Mouse (Mus musculus) liver, postnatal 0 days (tissue): ENCODE measurements around the gene Olfr457. TPM values are rescaled to one million over a fixed set of nuclear protein-coding genes. Genes with fewer than 3 reads are reported as not detected.

ENCODE experiments used
- ATAC-seq: fragments of 200-750 bp; cut with Nextera tagmentation; 2 replicates; pipeline ENCODE4 v1.8.0; 2017; ENCODE audit warnings: mild to moderate bottlenecking, moderate library complexity
- DNase-seq: peaks from one replicate; pipeline ENCODE4 v3.0.0-alpha.2; 2016
- H3K27ac ChIP-seq: fragments of 300-500 bp; sonication (generic); 2 replicates; pipeline ENCODE4 v1.5.1; 2014; ENCODE audit warnings: antibody characterized with exemption, moderate library complexity, mild to moderate bottlenecking, low read depth
- H3K27me3 ChIP-seq: fragments of 300-500 bp; sonication (generic); 2 replicates; pipeline ENCODE4 v1.6.1; 2014; ENCODE audit warnings: low read length, control low read depth, mixed read lengths; ENCODE audit not compliant: insufficient read depth
- H3K36me3 ChIP-seq: fragments of 300-500 bp; sonication (generic); replicated peaks from 2 replicates; pipeline ENCODE4 v1.6.1; 2014; ENCODE audit warnings: mild to moderate bottlenecking, control low read depth, low read length, moderate library complexity, mixed read lengths; ENCODE audit not compliant: insufficient read depth
- H3K4me1 ChIP-seq: fragments of 300-500 bp; sonication (generic); 2 replicates; pipeline ENCODE4 v1.6.1; 2014; ENCODE audit warnings: antibody characterized with exemption, mild to moderate bottlenecking, control low read depth; ENCODE audit not compliant: insufficient read depth
- H3K4me2 ChIP-seq: fragments of 300-500 bp; sonication (generic); 2 replicates; pipeline ENCODE4 v1.6.1; 2014; ENCODE audit warnings: low read depth, mild to moderate bottlenecking, low read length, moderate library complexity, mixed read lengths
- H3K4me3 ChIP-seq: fragments of 300-500 bp; sonication (generic); 2 replicates; pipeline ENCODE4 v1.5.1; 2014; ENCODE audit warnings: low read depth, low read length
- H3K9ac ChIP-seq: fragments of 300-500 bp; sonication (generic); replicated peaks from 2 replicates; pipeline ENCODE4 v1.6.1; 2014; ENCODE audit warnings: mild to moderate bottlenecking, moderate library complexity
- H3K9me3 ChIP-seq: fragments of 300-500 bp; sonication (generic); 2 replicates; pipeline ENCODE4 v1.6.1; 2016; ENCODE audit warnings: mild to moderate bottlenecking, control low read depth, low read length, mixed read lengths
- CTCF ChIP-seq: sonication (generic); IDR thresholded peaks from 2 replicates; pipeline ENCODE4 v1.5.1; 2016; ENCODE audit warnings: antibody characterized with exemption, low read depth
- EP300 ChIP-seq: IDR thresholded peaks from 2 replicates; pipeline ENCODE4 v1.6.1; 2016; ENCODE audit warnings: antibody characterized with exemption, low read depth, mild to moderate bottlenecking
- WGBS: fragments of 180-500 bp; shearing (Covaris S2); extraction: QIAGEN DNeasy Blood & Tissue Kit; methylation state at CpG from one replicate; pipeline ENCODE4 v1.1.7; 2014; ENCODE audit not compliant: insufficient replicate concordance; 5-methylcytosine and 5-hydroxymethylcytosine counted together
- polyA plus RNA-seq: library from polyadenylated mRNA; unstranded; fragments of >200 nt; fragmentation: Nextera tagmentation; extraction: Ambion mirVana; gene quantifications from 2 replicates; pipeline ENCODE4 v1.2.1, GENCODE M21; 2015

Olfr457 gene
- polyA plus RNA-seq, 1 experiment from 2014 or later, result not detected

GRCm38 (mm10) chr6:42470542-42470941, 5.6 kb downstream of the Olfr457 start:
- WGBS, result 75% methylated on average over 4 of the region's 4 CpGs
- H3K27ac ChIP-seq, result no peak overlapping the region
- TF ChIP-seq CTCF (no peak), EP300 (no peak)

GRCm38 (mm10) chr6:42465096-42465495, 11.0 kb downstream of the Olfr457 start, which contains the start of gene Olfr458:
TSS of gene Olfr458 (minus strand) at chr6:42465196.
- H3K9me3 ChIP-seq, result no peaks in the 10 kb centered on the region
- H3K36me3 ChIP-seq, result no peaks in the 10 kb centered on the region
- WGBS, result 63% methylated on average over 1 of the region's 1 CpGs
- H3K4me3 ChIP-seq, result no peak within 1 kb of the TSS
- ATAC-seq (no peak), DNase-seq (no peak)
- no peak within 1 kb of the TSS for H3K9ac ChIP-seq
- H3K4me1 ChIP-seq, result no peaks in the 10 kb centered on the region
- no peaks in the 10 kb centered on the region for H3K27me3 ChIP-seq
- no peak within 1 kb of the TSS for H3K4me2 ChIP-seq
- TF ChIP-seq EP300, result no peak
- TF ChIP-seq CTCF, result no peak
- no peak within 1 kb of the TSS for H3K27ac ChIP-seq

More at GRCm38 (mm10) chr6:42470542-42470941, 5.6 kb downstream of the Olfr457 start:
- Histone ChIP-seq H3K9ac (no peak overlapping the region), H3K4me1 (no peaks in the 10 kb centered on the region), H3K36me3 (no peaks in the 10 kb centered on the region), H3K4me2 (no peak overlapping the region), H3K27me3 (no peaks in the 10 kb centered on the region), H3K4me3 (no peak overlapping the region), H3K9me3 (no peaks in the 10 kb centered on the region)
- ATAC-seq (no peak), DNase-seq (no peak)

DNA sequence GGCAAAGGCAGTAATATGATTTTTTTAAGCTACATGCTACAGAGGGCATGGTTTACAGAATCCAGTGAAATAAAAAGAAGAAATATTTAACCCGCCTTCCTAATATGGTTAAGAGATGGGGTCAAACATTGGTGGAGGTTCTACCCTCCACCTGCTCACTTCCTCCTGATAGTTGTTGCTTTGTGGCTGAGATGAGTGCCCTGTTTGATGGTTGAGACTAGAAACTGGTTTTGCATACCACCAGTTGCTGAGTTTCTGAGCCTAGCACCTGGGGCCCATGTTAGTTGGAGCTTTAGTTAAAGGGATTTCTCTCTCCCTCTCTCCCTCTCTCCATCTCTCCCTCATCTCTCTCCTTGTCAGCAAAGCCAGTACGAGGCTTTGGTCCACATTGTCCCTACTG, 28.8 kb downstream of the Olfr457 start:
- DNase-seq (no peak), ATAC-seq (no peak)
- no peaks in the 10 kb centered on the region for H3K27me3 ChIP-seq
- no peak overlapping the region for H3K4me3 ChIP-seq
- H3K4me2 ChIP-seq, result no peak overlapping the region
- H3K27ac ChIP-seq, result no peak overlapping the region
- H3K9ac ChIP-seq, result no peak overlapping the region
- H3K9me3 ChIP-seq, result no peaks in the 10 kb centered on the region
- H3K4me1 ChIP-seq, result no peaks in the 10 kb centered on the region
- WGBS, result 62% methylated on average over 2 of the region's 2 CpGs
- TF ChIP-seq EP300 (no peak), CTCF (no peak)
- no peaks in the 10 kb centered on the region for H3K36me3 ChIP-seq

DNA sequence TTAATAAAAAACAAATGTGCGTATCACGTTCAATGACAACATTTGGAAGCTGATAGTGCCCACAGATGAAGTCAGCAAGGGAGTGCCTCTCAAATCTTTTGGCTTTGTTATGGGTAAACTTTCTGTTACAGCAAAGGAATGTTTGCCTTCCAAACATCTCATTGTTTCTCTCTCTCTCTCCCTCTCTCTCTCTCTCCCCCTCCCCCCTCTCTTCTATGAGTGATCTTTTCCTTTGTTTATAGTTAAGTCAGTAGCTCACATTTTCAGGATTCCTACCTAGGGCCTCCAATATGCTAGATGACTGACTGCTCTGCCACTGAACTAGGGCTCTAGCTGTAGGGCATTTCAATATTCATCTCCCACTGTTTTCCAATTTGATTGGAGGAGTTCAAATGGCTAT, 31.6 kb downstream of the Olfr457 start:
- DNase-seq (no peak), ATAC-seq (no peak)
- Histone ChIP-seq H3K27me3 (no peaks in the 10 kb centered on the region), H3K36me3 (no peaks in the 10 kb centered on the region), H3K9ac (no peak overlapping the region), H3K4me1 (no peaks in the 10 kb centered on the region), H3K4me3 (no peak overlapping the region), H3K9me3 (no peaks in the 10 kb centered on the region), H3K27ac (no peak overlapping the region), H3K4me2 (no peak overlapping the region)
- TF ChIP-seq CTCF (no peak), EP300 (no peak)
- WGBS, result 56% methylated on average over 2 of the region's 2 CpGs

- DNase-seq (no peak), ATAC-seq (no peak)
- Histone ChIP-seq H3K36me3 (no peaks in the 10 kb centered on the region), H3K9me3 (no peaks in the 10 kb centered on the region), H3K4me3 (no peak overlapping the region), H3K4me1 (no peaks in the 10 kb centered on the region), H3K27ac (no peak overlapping the region), H3K27me3 (no peaks in the 10 kb centered on the region), H3K9ac (no peak overlapping the region), H3K4me2 (no peak overlapping the region)
- 44% methylated on average over 2 of the region's 2 CpGs for WGBS
- TF ChIP-seq CTCF, result no peak
- no peak for TF ChIP-seq EP300
Observed at GRCm38 (mm10) chr6:42441395-42441794, 34.7 kb downstream of the Olfr457 start.

GRCm38 (mm10) chr6:42435490-42435889, 40.6 kb downstream of the Olfr457 start:
- peaks cover 9% of the 10 kb centered on the region; the same call in 1 of the 2 replicates for H3K4me1 ChIP-seq
- H3K36me3 ChIP-seq, result no peaks in the 10 kb centered on the region
- H3K9ac ChIP-seq, result no peak overlapping the region
- no peak overlapping the region for H3K4me2 ChIP-seq
- 44% methylated on average over 2 of the region's 2 CpGs for WGBS
- ATAC-seq (peak; percentile 64), DNase-seq (no peak)
- H3K27ac ChIP-seq, result no peak overlapping the region
- no peak overlapping the region for H3K4me3 ChIP-seq
- no peaks in the 10 kb centered on the region for H3K27me3 ChIP-seq
- TF ChIP-seq EP300 (peak; percentile 83), CTCF (no peak)
- no peaks in the 10 kb centered on the region for H3K9me3 ChIP-seq

DNA sequence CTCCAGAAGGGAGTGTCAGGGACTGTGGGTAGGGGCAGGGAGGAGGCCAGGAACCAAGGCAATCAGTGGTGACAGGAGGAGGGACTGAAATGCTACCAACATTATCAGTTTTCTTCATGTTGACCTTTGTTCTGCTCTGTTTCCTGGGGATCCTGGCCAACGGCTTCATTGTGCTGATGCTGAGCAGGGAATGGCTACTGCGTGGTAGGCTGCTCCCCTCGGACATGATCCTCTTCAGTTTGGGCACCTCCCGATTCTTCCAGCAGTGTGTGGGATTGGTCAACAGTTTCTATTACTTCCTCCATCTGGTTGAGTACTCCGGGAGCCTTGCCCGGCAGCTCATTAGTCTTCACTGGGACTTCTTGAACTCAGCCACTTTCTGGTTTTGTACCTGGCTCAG, 41.7 kb downstream of the Olfr457 start, which contains the start of gene Tas2r126:
Gene Tas2r126, plus strand, starts transcription at position 90 of the 400 bp plus-strand sequence.
- DNase-seq (no peak), ATAC-seq (no peak)
- H3K4me2 ChIP-seq, result no peak within 1 kb of the TSS
- WGBS, result 60% methylated on average over 6 of the region's 6 CpGs
- H3K4me3 ChIP-seq, result no peak within 1 kb of the TSS
- no peaks in the 10 kb centered on the region for H3K36me3 ChIP-seq
- no peak within 1 kb of the TSS for H3K9ac ChIP-seq
- H3K27ac ChIP-seq, result no peak within 1 kb of the TSS
- no peaks in the 10 kb centered on the region for H3K27me3 ChIP-seq
- H3K9me3 ChIP-seq, result no peaks in the 10 kb centered on the region
- H3K4me1 ChIP-seq, result peaks cover 9% of the 10 kb centered on the region; the same call in 1 of the 2 replicates
- TF ChIP-seq EP300 (no peak), CTCF (no peak)
